Mouse (Mus musculus) thymus, adult 2 months (tissue): ENCODE measurements around the gene Cdh22.

Experiments
- CTCF ChIP-seq: fragments of 200-500 bp; IDR thresholded peaks from 2 replicates; pipeline ENCODE4 v1.5.1; 2012; ENCODE audit warnings: mild to moderate bottlenecking, control low read depth, low read length, moderate library complexity, borderline replicate concordance; ENCODE audit not compliant: control insufficient read depth, poor library complexity, insufficient read depth; ENCODE audit errors: extremely low read depth
- POLR2A ChIP-seq: fragments of 200-500 bp; IDR thresholded peaks from 2 replicates; pipeline ENCODE4 v1.6.1; 2012; ENCODE audit warnings: mild to moderate bottlenecking, low read length, control low read depth, moderate library complexity; ENCODE audit not compliant: control insufficient read depth, poor library complexity, insufficient read depth; ENCODE audit errors: extremely low read depth

DNA sequence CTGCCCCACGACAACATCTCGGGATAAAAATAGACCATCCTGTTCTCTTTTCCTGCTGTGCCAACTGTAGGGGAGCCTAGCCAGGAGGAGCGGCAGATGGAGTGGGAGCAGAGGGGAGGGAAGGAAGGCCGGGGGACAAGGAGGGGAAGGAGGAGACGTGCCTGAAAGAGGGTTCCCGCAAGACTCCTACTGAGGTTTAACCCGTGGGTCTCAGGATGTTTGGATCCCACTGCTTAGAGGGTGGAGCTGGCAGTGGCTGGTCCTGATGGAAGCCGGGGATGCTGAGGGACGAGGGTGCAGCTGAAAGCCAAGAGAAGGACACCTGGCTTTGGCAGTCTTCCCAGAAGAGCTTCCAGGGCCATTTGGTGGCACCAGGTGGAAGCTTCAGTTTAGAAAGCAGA, 161.3 kb downstream of the Cdh22 start:
- no peak for TF ChIP-seq POLR2A
- no peak for TF ChIP-seq CTCF
